Mouse (Mus musculus) limb, embryonic 11.5 days (tissue): ENCODE data around the gene Atp2a3. TPM values are rescaled to one million over a fixed set of nuclear protein-coding genes. Genes with fewer than 3 reads are reported as not detected.

ENCODE experiments used
- ATAC-seq: fragments of 200-750 bp; cut with Nextera tagmentation; 2 replicates; pipeline ENCODE4 v1.8.0; 2017; ENCODE audit warnings: low read depth; ENCODE audit not compliant: insufficient number of reproducible peaks, low FRiP score, low TSS enrichment
- DNase-seq: peaks from one replicate; pipeline ENCODE4 v3.0.0-alpha.2; 2015; ENCODE audit warnings: low spot score
- H3K27ac ChIP-seq: fragments of 300-500 bp; sonication (generic); replicated peaks from 2 replicates; pipeline ENCODE4 v1.5.1; 2014; ENCODE audit warnings: low read depth, mild to moderate bottlenecking, low read length
- H3K27me3 ChIP-seq: fragments of 300-500 bp; sonication (generic); 2 replicates; pipeline ENCODE4 v1.6.1; 2014; ENCODE audit warnings: mild to moderate bottlenecking, low read length, mixed read lengths; ENCODE audit not compliant: control insufficient read depth, insufficient read depth
- H3K36me3 ChIP-seq: fragments of 300-500 bp; sonication (generic); 2 replicates; pipeline ENCODE4 v1.6.1; 2014; ENCODE audit warnings: mild to moderate bottlenecking, low read length, moderate library complexity, mixed read lengths; ENCODE audit not compliant: control insufficient read depth, insufficient read depth
- H3K4me1 ChIP-seq: fragments of 300-500 bp; sonication (generic); 2 replicates; pipeline ENCODE4 v1.6.1; 2014; ENCODE audit warnings: low read length, mixed read lengths; ENCODE audit not compliant: control insufficient read depth, insufficient read depth
- H3K4me2 ChIP-seq: fragments of 300-500 bp; sonication (generic); 2 replicates; pipeline ENCODE4 v1.6.1; 2014; ENCODE audit warnings: low read depth, mild to moderate bottlenecking, moderate library complexity; ENCODE audit not compliant: severe bottlenecking
- H3K4me3 ChIP-seq: fragments of 300-500 bp; sonication (generic); 2 replicates; pipeline ENCODE4 v1.5.1; 2014; ENCODE audit warnings: low read depth, low read length
- H3K9ac ChIP-seq: fragments of 300-500 bp; sonication (generic); 2 replicates; pipeline ENCODE4 v1.6.1; 2014; ENCODE audit warnings: mild to moderate bottlenecking, low read length
- H3K9me3 ChIP-seq: fragments of 300-500 bp; sonication (generic); 2 replicates; pipeline ENCODE4 v1.6.1; 2016; ENCODE audit warnings: low read length; ENCODE audit not compliant: control insufficient read depth
- WGBS: fragments of 180-500 bp; shearing (Covaris S2); extraction: QIAGEN DNeasy Blood & Tissue Kit; methylation state at CpG from one replicate; pipeline ENCODE4 v1.1.7; 2014; 5-methylcytosine and 5-hydroxymethylcytosine counted together
- polyA plus RNA-seq: library from polyadenylated mRNA; unstranded; fragments of >200 nt; fragmentation: Nextera tagmentation; extraction: Ambion mirVana; gene quantifications from 2 replicates; pipeline ENCODE4 v1.2.1, GENCODE M21; 2014

Atp2a3 gene
- polyA plus RNA-seq, 1 experiment from 2014 or later, result 0.97 TPM

- DNase-seq, result peak; percentile 75
Observed at GRCm38 (mm10) chr11:73001029-73001428, 40.1 kb downstream of the Atp2a3 start.

GRCm38 (mm10) chr11:73006377-73006776 is 45.4 kb downstream of the Atp2a3 start:
- WGBS, result 3% methylated on average over 2 of the region's 2 CpGs
- Histone ChIP-seq H3K4me2 (no peak overlapping the region), H3K27me3 (0 out of 2 replicates have a peak, but pooled peaks cover 2% of the 10 kb centered on the region), H3K9ac (no peak overlapping the region), H3K27ac (no peak overlapping the region), H3K4me3 (no peak overlapping the region), H3K4me1 (no peaks in the 10 kb centered on the region), H3K9me3 (no peaks in the 10 kb centered on the region), H3K36me3 (no peaks in the 10 kb centered on the region)
- peak; percentile 60 for DNase-seq
- ATAC-seq, result 0 out of 2 replicates have a peak, but pooled peaks have one; percentile 42

More at GRCm38 (mm10) chr11:73001029-73001428, 40.1 kb downstream of the Atp2a3 start:
- WGBS, result 8% methylated on average over 6 of the region's 6 CpGs
- no peak overlapping the region for H3K4me2 ChIP-seq
- H3K4me3 ChIP-seq, result no peak overlapping the region
- no peak for ATAC-seq
- no peaks in the 10 kb centered on the region for H3K4me1 ChIP-seq
- H3K27me3 ChIP-seq, result no peaks in the 10 kb centered on the region
- H3K36me3 ChIP-seq, result no peaks in the 10 kb centered on the region
- no peaks in the 10 kb centered on the region for H3K9me3 ChIP-seq
- H3K9ac ChIP-seq, result no peak overlapping the region
- H3K27ac ChIP-seq, result no peak overlapping the region

- no peak overlapping the region for H3K4me2 ChIP-seq
- ATAC-seq, result no peak
- DNase-seq, result no peak
- H3K27me3 ChIP-seq, result 0 out of 2 replicates have a peak, but pooled peaks cover 2% of the 10 kb centered on the region
- no peak overlapping the region for H3K4me3 ChIP-seq
- WGBS, result 92% methylated on average over 3 of the region's 3 CpGs
- no peaks in the 10 kb centered on the region for H3K36me3 ChIP-seq
- no peaks in the 10 kb centered on the region for H3K4me1 ChIP-seq
- no peak overlapping the region for H3K27ac ChIP-seq
- no peaks in the 10 kb centered on the region for H3K9me3 ChIP-seq
- no peak overlapping the region for H3K9ac ChIP-seq
Observed at GRCm38 (mm10) chr11:73007113-73007512, 46.1 kb downstream of the Atp2a3 start.

- peak; percentile 62 for DNase-seq
- no peak overlapping the region for H3K9ac ChIP-seq
- H3K9me3 ChIP-seq, result no peaks in the 10 kb centered on the region
- 0 out of 2 replicates have a peak, but pooled peaks cover 2% of the 10 kb centered on the region for H3K27me3 ChIP-seq
- H3K4me3 ChIP-seq, result no peak overlapping the region
- no peak overlapping the region for H3K4me2 ChIP-seq
- no peaks in the 10 kb centered on the region for H3K36me3 ChIP-seq
- 66% methylated on average over 11 of the region's 11 CpGs for WGBS
- ATAC-seq, result no peak
- H3K4me1 ChIP-seq, result no peaks in the 10 kb centered on the region
- H3K27ac ChIP-seq, result no peak overlapping the region
Observed at GRCm38 (mm10) chr11:73007698-73008481, 46.9 kb downstream of the Atp2a3 start.

- Histone ChIP-seq H3K4me1 (no peaks in the 10 kb centered on the region), H3K9me3 (no peaks in the 10 kb centered on the region), H3K27ac (no peak overlapping the region), H3K36me3 (no peaks in the 10 kb centered on the region), H3K9ac (no peak overlapping the region), H3K4me3 (no peak overlapping the region), H3K27me3 (0 out of 2 replicates have a peak, but pooled peaks cover 2% of the 10 kb centered on the region), H3K4me2 (no peak overlapping the region)
- no peak for ATAC-seq
- WGBS, result 59% methylated on average over 2 of the region's 2 CpGs
- DNase-seq, result no peak
Observed at GRCm38 (mm10) chr11:73008826-73009225, 47.9 kb downstream of the Atp2a3 start.

GRCm38 (mm10) chr11:73009531-73010274 is 48.7 kb downstream of the Atp2a3 start:
- DNase-seq (no peak), ATAC-seq (no peak)
- no peaks in the 10 kb centered on the region for H3K9me3 ChIP-seq
- no peak overlapping the region for H3K4me2 ChIP-seq
- no peaks in the 10 kb centered on the region for H3K36me3 ChIP-seq
- H3K4me1 ChIP-seq, result no peaks in the 10 kb centered on the region
- H3K27ac ChIP-seq, result no peak overlapping the region
- H3K9ac ChIP-seq, result no peak overlapping the region
- 48% methylated on average over 13 of the region's 13 CpGs for WGBS
- no peak overlapping the region for H3K4me3 ChIP-seq
- H3K27me3 ChIP-seq, result 0 out of 2 replicates have a peak, but pooled peaks cover 2% of the 10 kb centered on the region

GRCm38 (mm10) chr11:73013981-73014380 is 53.0 kb downstream of the Atp2a3 start:
- WGBS, result 68% methylated on average over 5 of the region's 5 CpGs
- Histone ChIP-seq H3K27me3 (0 out of 2 replicates have a peak, but pooled peaks cover 4% of the 10 kb centered on the region), H3K4me3 (no peak overlapping the region), H3K27ac (no peak overlapping the region), H3K36me3 (no peaks in the 10 kb centered on the region), H3K4me1 (no peaks in the 10 kb centered on the region), H3K9me3 (no peaks in the 10 kb centered on the region), H3K4me2 (no peak overlapping the region), H3K9ac (no peak overlapping the region)
- DNase-seq (no peak), ATAC-seq (no peak)

GRCm38 (mm10) chr11:73014831-73015344 is 53.9 kb downstream of the Atp2a3 start:
- H3K9ac ChIP-seq, result no peak overlapping the region
- ATAC-seq (no peak), DNase-seq (no peak)
- 0 out of 2 replicates have a peak, but pooled peaks cover 2% of the 10 kb centered on the region for H3K4me1 ChIP-seq
- no peaks in the 10 kb centered on the region for H3K9me3 ChIP-seq
- WGBS, result 84% methylated on average over 4 of the region's 4 CpGs
- H3K4me3 ChIP-seq, result no peak overlapping the region
- H3K4me2 ChIP-seq, result no peak overlapping the region
- peaks cover 12% of the 10 kb centered on the region for H3K27me3 ChIP-seq
- H3K36me3 ChIP-seq, result no peaks in the 10 kb centered on the region
- H3K27ac ChIP-seq, result no peak overlapping the region
